Mouse (Mus musculus): ENCODE results near the gene Psmd6.

The Psmd6 gene

GRCm38 (mm10) chr14:14064486-14065141 lies 56.2 kb downstream of the Psmd6 start:
- DNase-seq (ENCODE audit: low read depth, low spot score): no peak

DNA sequence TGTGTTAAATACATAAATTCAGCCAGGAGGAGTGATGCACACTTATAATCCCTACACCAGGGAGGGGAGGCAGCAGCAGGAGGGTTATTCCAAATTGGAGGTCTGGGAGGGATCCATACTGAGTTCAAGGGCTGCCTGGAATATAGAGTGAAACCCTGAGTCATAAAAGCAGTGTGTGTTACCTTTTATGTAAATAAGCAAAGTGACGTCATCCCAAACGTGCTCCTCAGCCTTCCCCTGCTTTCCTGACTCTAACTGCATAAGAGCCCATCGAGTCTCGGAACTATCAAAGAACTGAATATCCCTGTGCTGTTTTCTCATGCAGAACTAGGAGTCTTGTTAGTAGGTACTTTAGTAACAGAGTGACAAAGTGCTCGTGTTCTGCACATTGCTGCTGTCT lies 57.4 kb downstream of the Psmd6 start:
- no peak for DNase-seq (ENCODE audit: low read depth, low spot score)

- no peak for DNase-seq (ENCODE audit: low read depth, low spot score)
Observed at GRCm38 (mm10) chr14:14062531-14063245, 58.1 kb downstream of the Psmd6 start.
